Mouse (Mus musculus) kidney, adult 11 months (tissue): Measurements from ENCODE around the gene Gm49358.

Experiments
- DNase-seq: peaks from one replicate; pipeline ENCODE4 v3.0.0; 2022

Gm49358 gene

GRCm38 (mm10) chr10:86778398-86779116, 14.8 kb downstream of the Gm49358 start, which contains the start of gene Nt5dc3:
Gene Nt5dc3 (plus strand): TSS chr10:86779005.
- DNase-seq: peak; percentile 98

DNA sequence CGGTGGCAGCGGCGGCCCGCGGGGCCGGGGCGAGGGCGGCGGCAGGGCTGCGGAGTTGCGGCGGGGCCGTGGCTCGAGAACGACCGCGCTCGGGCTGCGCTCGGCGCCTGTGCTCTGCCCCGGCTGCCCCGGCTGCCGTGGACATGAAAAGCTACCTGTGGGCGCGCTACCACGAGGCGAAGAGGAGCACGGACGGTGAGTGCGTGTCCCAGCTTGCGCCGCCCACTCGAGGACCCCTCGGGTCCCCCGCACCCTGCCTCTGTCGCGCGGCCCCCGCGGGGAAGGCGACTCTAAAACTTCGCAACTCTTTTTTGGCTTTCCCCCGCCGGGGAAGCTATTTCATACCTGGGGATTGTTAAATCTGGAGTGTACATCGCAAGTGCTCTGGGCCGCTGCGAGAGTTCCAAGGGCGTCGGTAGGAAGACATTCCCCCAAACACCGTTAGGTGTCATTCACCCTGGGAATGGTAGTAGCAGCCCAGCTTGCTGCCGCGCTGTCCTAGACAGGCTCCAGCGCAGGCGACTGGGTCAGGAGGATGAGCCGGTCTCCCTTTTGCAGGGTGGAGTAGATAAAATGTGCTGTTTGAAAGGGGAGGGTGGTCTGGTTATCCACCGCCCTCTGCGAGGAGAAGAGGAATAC, 15.5 kb downstream of the Gm49358 start:
- peak; percentile 33 for DNase-seq

GRCm38 (mm10) chr10:86779816-86780500, 16.2 kb downstream of the Gm49358 start:
- no peak for DNase-seq

GRCm38 (mm10) chr10:86781641-86782040, 17.9 kb downstream of the Gm49358 start:
- DNase-seq: no peak

- no peak for DNase-seq
Measured at GRCm38 (mm10) chr10:86782656-86783055, 18.9 kb downstream of the Gm49358 start.

GRCm38 (mm10) chr10:86783561-86783960, 19.8 kb downstream of the Gm49358 start:
- DNase-seq: no peak

GRCm38 (mm10) chr10:86784126-86784675, 20.4 kb downstream of the Gm49358 start:
- DNase-seq: no peak

GRCm38 (mm10) chr10:86785396-86785795, 21.6 kb downstream of the Gm49358 start:
- DNase-seq: peak; percentile 50

DNA sequence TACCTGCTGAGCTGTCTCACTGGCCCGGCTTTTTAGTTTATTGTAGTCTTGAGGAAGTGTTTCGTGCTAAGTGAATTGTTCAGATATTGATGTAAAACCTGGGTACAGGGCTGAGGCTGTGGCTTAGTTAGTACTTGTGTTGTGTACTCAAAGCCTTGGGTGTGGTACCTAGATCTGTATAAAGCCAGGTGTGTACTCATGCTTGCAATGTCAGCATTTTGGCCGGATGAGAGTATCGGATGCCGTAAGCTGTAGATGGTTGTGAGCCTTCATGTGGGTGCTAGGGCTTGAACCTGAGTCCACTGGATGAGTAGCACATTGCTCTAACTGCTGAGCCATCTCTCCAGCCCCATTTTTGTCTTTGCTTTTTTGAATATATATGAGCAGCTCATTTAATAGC, 22.3 kb downstream of the Gm49358 start:
- no peak for DNase-seq

DNA sequence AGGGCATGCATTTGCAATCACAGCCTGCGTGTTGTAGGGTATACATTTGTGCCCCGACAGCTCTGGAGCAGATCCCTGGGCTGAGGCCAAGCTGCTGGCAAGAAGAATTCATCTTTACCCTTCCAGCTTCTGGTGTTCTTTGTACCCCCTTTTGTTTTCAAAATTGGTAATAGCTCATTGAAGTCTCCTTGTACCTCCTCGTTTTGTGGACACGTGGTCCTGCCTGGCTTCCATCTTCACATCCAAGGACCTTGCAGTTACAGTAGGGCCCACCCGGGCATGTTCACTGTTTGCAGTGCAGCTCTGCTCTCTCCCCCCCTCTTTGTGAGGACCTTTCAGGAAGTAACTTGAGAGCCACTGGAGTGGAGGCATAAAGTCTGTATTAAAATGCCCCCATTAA, 24.4 kb downstream of the Gm49358 start:
- DNase-seq: no peak

DNA sequence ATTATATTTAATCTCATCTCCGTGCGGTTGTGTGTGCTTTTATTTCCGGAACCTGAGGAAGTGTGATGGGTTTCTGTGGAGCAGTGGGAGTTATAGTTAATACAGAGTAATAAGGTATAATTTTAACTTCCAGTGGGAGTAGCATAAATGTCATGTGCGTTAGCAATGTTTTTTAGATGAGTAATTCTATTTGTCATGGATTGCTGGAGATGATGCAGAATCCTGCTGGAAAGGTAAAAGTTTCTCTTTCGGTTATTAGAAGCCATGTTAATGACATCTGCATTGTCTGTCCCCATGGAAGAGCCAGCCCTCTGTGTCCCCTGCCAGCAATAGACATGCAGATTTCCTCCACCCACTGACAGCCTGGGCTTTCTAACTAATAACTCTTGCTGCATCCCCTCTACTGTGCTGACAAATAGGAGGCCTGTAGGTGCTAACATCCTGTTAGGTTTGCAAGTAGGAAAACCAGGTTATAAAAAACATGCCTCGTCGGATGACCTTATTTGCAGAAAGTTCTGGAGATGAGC, 25.4 kb downstream of the Gm49358 start:
- no peak for DNase-seq

DNA sequence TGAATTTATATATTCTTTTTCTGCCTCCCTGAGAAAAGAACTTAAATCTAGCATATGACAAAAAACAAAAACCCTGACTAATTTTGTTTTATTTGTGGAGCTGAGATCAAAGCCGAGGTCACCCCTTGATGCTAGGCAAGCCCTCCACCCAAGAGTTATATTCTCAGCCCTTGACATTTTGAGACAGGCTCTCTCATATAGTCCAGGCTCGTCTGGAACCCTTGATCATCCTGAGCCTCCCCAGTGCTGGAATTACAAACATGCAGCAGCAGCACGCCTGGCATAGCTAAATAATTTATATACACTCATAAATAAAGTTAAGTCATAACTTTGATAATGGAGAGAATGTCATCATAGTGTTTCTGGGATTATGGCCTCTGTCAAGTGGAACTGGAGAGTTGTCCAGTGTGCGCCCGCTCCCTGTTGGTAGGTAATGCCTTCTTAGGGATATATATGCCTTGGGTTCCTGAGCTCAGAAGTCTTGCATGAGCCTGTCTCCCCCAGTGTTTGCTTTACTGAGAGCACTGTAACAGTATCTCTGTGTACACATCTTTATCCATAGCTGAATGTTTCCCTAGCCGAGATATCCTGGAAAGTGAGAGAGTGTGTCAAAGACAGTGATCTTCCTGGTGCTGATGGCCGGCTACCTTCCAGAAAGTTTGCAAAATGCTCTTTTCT, 27.9 kb downstream of the Gm49358 start:
- no peak for DNase-seq

DNA sequence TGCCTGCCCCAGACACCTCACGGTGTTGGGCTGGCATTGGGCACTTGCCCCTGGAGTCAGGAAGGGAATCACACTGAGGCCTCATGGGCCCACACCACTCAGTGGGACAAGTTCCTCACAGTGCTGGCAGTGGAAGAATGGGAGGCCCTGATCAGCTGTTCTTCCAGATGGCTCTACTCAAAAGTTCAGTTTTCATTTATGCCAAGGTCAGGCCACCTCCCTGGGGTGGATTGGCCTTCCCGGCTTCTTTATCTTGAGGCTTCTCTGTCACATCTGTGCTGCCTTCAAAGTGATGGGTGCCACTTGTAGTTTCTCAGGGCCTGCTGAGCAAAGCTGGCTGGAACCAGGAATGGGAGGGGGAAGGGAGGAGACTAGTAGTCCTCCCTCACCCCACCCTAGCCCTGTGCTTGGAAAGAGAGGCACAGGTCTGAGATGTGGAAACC, 29.8 kb downstream of the Gm49358 start:
- DNase-seq: no peak

DNA sequence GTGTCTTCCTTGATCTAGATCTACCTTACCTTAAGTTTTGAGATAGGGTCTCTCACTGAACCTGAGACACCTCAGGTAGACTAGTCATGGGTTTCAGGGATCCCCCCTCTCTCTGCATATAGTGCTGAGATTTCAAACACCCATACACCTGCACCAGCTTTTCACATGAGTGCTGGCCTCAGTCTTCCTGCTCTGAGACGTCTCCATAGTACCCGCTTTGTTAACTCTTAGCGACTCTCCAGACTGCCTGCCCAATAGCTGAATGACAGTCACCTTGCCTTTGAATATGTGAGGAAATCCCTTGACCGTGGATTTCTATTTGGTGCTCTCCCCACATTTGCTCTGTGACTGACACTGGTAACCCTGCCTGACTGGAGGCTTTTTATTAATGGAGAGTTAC, 30.4 kb downstream of the Gm49358 start:
- DNase-seq: no peak

DNA sequence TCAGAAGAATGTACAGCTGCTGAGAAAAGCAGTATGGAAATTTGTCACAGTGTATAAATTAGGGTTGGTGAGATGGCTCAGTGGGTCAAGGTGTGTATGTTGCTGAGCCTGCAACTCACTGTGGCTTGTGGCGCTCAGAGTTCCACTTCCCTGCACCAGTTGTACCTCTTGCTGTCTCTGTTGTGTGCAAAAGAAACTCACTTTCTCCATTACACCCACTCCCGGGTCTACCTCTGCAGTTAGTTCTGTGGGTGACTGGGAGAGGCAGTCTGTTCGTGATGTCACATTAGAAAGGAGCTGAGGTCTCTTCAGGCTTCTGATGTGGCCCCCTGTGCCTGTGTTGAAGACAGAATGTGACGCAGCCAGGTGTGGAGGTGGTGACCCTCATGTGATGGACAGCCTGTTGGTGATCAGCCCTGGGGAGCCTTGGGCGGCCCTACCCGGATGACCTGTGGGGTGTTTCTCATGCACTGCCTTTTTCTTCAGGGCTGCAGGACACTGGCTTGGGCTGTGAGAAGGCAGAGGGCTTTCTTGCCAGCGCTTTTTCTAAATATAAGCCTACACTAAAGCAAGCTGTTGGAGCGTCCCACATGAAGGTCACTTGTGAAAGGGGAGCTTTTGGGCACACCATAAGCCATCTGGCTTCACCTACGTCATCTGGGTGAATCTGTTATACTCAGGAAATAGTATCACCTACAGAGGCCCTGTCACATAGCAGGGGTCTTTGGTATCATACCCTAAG, 31.2 kb downstream of the Gm49358 start:
- no peak for DNase-seq

GRCm38 (mm10) chr10:86796073-86796741, 32.4 kb downstream of the Gm49358 start:
- DNase-seq: no peak

DNA sequence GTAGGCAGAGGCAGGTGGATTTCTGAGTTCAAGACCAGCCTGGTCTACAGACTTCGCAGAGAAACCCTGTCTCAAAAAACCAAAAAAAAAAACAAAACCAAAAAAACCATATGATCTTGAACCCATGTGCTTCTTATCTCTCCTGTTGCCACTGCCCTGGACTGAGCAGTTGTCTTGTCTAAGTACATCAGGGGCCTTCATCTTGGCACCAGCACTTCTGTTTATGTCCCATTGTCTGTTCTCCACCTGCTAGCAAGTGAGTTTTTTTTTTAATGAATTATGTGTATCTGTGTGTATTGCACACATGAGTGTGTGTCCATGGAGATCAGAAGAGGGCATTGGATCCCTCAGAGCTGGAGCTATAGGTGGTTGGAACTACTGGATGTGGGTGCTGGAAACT, 43.6 kb downstream of the Gm49358 start:
- DNase-seq: no peak

DNA sequence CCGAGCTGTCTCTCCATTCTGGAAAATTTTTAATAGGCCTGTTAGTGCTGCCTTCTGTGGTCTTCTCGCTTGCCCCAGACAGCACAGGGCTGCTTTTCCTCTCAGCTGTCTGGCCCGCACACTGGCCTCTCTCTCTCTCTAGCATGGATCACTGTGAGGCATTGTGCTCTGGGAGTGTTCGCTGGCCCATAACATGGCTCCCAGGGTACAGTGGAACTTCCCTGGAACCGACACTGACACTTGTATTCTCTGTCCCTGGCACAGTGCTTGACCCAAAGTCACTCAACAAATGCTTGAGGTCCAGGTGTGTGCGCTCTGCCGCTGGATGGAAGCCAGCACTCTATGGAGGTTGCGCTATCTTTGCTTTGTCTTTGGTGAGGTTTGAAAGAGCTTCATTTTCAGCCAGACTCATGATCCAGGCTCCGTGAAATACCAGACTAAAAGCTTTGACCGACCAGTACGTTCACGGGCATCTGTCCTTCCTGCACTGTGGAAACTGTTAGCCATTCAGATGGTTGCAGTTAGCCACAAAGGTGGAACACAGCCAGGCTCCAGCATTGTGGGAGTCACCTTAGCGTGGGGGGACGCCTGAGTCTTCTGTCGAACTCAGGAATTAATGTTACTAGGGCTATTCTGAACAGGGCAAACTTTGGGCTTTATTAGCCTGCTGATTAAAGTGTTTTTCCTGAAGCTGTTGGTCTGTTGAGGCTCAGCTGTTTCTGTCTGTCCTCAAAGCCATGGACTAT, 44.4 kb downstream of the Gm49358 start:
- DNase-seq: no peak

DNA sequence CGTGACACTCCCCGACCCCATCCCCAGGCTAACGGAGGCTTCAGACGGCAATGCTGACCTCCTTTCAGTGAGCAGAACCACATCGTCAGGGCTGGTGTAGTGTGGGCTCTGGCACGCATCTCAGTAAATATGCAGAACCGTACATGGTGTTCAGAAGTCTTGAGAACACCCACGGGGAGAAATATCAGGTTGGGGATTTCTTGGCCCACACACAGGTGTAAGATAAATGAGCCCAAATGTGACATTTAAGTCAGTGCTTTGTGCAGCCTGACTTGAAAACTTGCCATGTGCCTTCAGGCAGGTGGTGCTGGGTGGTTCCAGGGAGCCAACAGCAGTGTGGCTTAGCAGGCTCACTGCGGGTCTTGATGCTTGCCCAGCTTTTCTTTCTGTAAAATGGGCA, 46.2 kb downstream of the Gm49358 start:
- no peak for DNase-seq

GRCm38 (mm10) chr10:86810612-86811011, 46.8 kb downstream of the Gm49358 start:
- DNase-seq: no peak
